Mouse (Mus musculus) hindlimb bud, embryonic 11.5 days (tissue): ENCODE measurements around the gene Serpinf1.

Experiments
- DNase-seq: peaks from one replicate; pipeline ENCODE4 v3.0.0-alpha.2; 2012; ENCODE audit warnings: low read depth, low spot score; ENCODE audit errors: extremely low spot score

Serpinf1 gene

DNA sequence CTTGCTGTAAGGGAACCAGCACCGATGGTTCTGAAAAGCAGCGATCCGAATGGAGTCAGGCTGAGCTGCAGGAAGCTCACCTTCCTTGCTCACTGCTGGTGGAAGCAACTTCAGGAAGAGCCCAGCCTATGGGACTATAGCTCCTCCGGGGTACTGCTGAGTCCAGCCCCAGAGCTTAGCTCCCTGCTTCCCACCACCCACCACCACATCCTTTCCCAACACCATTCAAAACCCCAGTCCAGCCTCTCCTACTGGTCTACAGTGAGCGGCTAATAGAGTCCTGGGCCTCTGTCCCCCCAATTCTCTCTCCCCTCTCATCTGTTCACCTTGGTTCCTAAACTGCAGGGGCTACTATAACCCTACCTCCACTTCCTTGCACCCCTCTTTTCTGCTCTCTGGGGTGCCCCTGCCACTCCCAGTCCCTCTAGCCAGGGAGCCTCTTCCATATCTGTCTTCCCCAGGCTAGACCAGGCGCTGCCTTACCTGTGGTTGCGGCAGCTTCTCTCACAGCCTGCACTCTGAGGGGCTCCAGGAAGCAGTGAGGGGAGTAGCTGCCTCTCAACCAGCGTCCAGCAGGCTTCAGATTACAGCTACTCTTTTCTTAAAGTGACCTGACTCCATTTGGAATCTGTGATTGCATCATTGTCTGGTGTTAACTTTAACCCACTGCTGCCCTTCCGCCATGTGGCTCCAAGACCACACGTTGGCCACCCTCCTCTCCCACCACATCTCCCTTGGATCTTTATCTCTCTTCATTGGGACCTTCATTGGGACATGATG lies at the start of gene Serpinf1:
Gene Serpinf1 (minus strand): TSS at position 689 of the 780 bp plus-strand sequence.
- DNase-seq, result no peak

DNA sequence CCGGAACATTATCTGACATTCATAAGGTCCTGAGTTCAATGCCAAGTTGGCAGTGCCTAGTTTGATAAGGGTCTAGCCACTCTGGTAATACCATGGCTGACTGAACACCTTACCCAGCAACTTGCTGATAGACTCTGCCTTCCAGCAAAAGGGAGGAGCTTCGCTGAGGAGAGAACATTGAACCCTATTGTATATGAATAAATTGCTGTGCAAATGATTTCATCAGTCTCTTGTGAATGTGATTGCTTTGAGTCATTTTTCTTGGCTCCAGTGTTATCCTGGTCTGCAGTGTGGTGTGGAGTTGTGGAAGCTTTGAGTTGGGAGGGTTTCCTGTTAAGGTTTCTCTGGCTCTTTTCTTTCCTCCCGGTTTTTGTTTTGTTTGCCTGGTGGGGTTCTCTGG lies 48.2 kb upstream of the Serpinf1 start:
- DNase-seq, result no peak

GRCm38 (mm10) chr11:75469261-75469660 lies 46.8 kb upstream of the Serpinf1 start:
- no peak for DNase-seq

DNA sequence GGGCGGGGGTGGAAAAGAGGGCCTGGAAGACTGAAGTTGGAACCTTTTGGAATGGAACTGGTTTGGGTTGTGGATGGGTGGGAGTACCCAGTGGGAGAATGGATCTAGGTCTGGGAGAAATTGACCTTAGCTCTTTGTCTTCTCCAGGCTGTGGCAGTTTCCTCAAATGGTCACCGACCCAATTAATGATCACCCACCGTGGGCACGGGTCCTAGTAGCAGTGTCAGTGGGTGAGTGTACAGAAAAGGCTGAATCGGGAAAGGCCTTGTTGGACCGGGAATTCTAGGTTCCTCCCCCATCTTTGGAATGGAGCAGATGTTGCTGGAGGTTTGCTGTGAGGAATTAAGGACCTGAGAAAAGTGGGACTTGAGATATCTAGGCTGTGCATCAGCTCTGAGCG lies 45.9 kb upstream of the Serpinf1 start:
- no peak for DNase-seq

- DNase-seq, result no peak
Measured at GRCm38 (mm10) chr11:75467512-75468215, 45.2 kb upstream of the Serpinf1 start.

DNA sequence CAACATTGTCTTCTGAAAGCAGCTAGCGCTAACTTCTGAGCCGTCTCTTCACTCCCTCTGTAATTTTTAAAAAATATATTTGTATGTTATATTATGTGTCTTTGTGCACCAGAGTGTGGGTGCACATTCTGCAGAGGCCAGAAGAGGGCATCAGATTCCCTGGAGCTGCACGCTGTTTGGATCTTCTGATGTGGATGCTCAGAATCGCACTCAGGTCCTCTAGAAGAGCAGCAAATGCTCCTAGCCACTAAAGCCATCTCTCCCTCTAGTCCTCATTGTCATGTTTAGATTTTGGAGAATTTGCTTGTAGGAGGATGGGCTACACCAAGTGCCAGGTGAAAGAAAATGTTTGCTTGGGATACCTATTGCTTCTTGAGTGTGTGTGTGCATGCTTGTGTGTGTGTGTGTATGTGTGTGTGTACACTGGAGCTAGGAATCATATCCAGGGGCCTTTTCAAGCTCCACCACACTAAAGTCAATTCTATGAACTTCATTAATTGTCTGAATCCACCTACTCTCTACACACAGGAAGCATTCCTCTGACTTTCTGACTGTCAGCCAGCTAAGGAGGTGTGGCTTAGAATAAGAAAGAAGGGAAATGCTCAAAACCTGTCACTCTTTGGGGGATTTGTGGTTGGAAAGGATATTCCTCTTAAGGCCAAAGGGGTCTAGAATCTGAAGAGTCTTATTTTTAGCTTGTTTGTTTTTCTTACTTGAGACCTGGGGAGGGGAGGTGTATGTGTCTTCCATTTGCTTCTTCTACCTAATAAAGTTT lies 44.4 kb upstream of the Serpinf1 start:
- DNase-seq, result no peak

GRCm38 (mm10) chr11:75465051-75465450 lies 42.5 kb upstream of the Serpinf1 start:
- no peak for DNase-seq

DNA sequence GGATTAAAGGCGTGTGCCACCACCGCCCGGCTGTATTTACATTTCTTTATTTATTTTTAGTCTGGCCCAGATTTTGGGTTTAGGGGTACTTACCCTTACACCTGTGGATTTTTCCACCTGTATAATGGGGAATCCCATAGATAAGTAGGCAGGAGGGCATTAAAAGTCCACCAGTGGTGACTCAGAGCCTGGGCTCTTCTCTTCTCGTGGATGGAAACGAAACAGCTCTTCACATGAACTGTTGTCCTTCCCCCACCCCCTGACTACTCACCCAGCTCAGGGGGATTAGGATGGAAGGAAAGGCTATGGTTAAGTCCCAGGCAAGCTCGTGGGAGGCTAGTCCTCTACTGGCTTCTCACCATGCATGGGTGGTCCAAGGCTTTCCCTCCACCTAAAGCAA lies 41.9 kb upstream of the Serpinf1 start:
- no peak for DNase-seq

DNA sequence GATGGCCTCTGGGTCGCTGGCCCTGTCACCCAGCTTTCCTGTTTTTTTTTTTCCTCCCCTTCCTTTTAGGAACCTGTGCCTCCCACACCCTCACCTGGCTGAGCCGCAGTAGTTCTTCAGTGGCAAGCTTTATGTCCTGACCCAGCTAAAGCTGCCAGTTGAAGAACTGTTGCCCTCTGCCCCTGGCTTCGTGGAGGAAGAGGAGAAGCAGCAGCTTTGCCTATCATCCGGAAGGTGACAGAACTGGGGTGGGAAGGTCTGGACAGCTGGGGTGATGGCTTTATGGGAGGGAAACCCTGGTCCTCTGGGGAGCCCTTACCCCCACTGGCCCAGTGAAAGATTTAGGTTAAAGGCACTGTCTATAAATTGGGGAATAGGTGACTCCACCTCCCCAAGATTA lies 41.1 kb upstream of the Serpinf1 start:
- DNase-seq, result no peak

DNA sequence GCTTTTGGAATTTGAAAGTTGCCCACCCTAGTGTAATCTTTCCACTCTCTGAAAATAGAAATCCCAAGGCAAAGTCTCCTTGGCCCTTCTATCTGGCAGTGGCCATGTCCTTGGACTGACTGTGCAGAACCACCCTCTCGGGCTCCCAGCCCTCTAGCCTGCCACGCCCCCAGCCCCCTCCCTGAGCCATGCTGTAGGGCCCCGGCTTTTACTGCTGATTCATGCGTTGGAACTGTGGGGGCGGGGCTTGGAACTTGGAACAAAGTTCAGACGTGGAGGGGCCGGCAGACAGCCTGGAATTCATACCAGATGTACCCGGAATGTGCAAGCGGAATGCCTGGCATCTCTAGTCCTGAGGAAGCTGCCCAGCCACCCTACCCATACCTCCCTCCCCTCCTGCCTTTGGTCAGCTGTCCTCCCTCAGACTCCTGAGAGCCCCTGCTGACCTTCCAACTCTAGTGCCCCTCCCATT lies 40.4 kb upstream of the Serpinf1 start:
- DNase-seq, result peak; percentile 61

- DNase-seq, result no peak
Measured at GRCm38 (mm10) chr11:75462253-75462783, 39.8 kb upstream of the Serpinf1 start.

DNA sequence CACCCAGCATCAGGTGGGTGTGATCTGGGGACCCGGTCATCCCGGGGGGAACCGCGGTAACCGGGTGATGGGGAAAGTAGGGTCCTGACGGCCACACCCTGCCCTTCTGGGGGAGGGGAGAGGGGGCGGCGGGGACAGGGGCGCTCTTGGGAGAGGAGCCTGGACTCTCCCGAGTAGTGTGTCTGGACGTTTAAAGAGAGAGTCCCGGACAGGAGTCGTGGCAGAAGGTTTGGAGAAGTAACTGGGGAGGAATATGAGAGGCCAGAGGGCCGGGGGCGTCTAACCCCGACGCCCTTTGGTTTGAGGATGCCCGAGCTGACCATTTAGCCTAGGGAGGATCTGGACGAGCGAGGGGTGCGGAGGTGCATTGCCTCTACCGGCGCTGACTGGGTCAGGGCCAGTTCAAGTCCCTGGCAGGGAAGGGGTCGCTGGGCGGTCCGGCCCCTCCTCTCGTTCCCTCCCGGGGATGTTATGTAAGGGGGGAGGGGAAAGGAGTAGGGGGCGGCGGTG lies 39.3 kb upstream of the Serpinf1 start:
- no peak for DNase-seq

DNA sequence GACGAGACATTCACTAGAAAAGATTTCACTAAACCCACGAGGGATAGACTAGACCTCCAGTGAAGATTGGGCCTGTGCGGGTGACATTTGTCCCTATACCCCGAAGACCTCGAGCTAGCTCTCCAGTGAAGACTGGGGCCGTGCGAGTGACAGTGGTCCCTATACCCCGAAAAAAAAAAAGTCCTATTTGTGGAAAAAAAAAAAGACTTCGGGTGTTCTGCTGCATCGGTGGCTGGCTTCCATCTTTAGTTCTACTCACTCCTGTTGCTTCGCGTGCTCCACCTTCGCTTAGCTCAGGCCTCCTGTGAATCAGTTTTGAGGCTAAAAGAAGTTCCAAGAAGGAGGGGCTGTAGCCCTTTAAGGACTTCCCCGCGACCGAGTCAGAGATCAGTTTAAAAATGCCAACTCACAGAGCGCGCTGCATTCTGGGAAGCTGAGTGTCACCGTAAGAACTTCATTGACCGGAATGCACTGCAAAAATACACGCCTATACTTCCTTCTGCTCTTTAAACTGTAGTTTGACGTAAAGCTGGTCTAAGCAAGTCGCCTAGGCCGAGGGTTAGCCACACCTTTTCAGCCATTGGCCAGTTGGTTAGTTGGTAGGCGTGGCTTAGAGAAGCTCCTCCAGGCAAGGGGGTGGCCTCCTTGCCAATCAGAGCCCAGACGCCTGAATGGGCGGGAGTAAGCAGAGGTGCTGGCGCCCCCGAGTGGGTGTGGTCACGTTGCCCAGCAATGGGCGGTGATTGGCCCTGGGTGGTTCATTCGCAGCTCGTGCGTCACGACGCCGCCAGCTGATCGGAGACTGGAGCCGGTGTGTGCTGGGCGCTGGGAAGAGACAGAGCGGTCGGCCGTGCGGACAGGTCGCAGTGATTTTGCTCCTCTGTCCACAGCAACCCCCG lies 38.6 kb upstream of the Serpinf1 start, which contains the start of gene Tlcd2:
Gene Tlcd2 (plus strand): TSS at position 872 of the 899 bp plus-strand sequence.
- DNase-seq, result peak; percentile 99

DNA sequence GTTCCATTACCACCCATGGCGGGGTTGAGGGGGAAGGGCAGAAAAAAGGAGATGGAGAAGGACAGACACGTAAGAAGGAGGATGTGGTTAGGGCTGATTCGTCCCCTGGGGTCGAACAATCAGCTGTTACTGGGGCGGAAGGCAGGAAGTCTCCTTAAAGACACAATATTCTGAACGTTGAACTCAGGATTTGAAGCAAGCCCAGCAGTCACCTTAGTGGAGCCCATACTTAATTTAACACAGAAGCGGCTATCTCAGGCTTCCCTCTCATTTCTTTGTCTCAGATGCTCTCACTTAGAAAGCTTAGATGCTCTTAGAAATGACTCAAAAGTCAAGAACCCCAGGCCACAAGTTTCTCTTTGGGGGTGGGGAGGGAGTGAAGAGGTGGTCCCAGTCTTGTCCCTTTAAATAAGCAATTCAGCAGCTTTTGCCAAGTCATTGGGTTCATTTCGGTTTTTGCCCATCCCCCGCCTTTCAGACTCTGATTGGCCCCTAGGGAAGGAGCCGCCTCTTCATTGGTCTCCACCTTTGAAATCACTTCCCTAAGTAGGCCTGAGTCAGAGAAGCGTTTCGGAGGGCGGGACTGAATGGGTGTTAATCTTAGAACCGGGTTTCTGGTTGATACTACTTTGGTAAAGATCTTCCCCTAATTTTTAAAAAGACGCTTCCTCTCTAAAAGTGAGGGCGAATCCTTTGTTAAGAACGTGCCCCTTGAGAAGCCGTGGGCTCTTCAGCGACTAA lies 37.8 kb upstream of the Serpinf1 start:
- DNase-seq, result peak; percentile 69

DNA sequence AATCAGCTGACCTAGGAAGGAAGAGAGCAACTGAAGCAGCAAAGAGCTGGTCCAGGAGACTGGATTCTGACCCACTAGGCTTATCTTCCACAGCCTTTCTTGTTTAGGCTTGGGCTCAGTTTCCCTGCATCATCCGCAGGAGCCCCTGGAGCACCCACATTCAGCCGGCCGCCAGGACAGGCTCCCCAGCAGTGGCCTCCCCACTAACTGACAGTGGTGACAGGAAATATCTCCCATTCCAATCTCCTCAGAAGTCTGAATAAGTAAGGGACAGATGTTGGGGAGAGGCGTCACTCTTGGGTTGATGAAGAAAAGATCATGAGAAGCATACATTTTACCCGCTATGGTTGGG lies 37.2 kb upstream of the Serpinf1 start:
- no peak for DNase-seq

- no peak for DNase-seq
Measured at GRCm38 (mm10) chr11:75459141-75459711, 36.7 kb upstream of the Serpinf1 start.

- no peak for DNase-seq
Measured at GRCm38 (mm10) chr11:75458628-75459041, 36.1 kb upstream of the Serpinf1 start.

DNA sequence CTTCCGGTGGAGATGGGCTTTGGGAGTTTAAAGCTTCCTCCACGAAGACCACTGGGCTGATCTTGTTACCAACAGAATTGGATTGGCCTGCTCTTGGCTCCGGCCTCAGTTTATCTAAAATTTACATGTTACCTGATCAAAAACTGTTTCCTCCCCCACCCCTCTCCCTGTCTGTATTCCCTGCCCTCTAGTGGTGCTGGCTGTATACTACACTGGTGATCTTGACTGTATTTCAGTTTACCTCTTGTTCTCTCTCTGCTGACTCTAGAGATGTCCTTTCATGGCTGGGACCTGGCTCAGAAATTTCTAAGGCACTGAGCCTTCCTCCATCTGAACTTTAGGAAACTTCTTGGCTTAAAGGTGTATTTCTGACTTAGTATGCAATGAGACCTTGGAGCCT lies 35.7 kb upstream of the Serpinf1 start:
- DNase-seq, result no peak

DNA sequence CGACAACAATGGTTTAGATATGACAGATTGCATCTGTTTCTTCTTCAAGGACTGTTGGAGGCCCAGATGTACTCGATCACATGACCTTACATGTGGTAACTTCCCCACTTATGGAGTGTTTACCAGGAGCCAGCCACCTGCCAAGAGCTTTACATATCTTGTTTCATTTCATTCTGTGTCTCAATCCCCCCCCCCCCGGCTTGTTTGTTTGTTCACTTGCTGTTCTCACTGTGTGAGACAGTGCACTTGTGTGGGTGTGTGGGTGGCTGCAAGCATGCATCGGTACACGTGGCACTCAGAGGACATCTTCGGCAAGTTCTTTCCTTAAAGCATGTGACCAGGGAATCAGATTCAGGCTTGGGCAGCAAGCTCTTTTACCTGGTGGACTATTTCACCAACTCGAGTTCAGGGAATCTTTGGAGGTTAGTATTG lies 34.0 kb upstream of the Serpinf1 start:
- DNase-seq, result no peak
